8 mouse cellular contexts compared by ENCODE assay signal in genomic region chr6:66973180-66973579, GRCm38 (mm10).
A peak's percentile ranks its signal among the peaks of the same experiment; 100 is the strongest.
DNase-seq lines count a peak whose midpoint lies in the region; ATAC-seq and TF ChIP-seq lines count a peak whose summit lies in the region.

No protein-coding gene starts in this region.

- H3K79me2 ChIP-seq in CH12.LX (replicated peaks; ENCODE audit: control insufficient read depth, extremely low read depth, insufficient read depth, poor library complexity, severe bottlenecking), result no peaks in the 10 kb centered on the region

- WGBS in kidney, postnatal 0 days, result 11% methylated on average over 3 of the region's 3 CpGs
- 16% methylated on average over 3 of the region's 3 CpGs for WGBS in kidney, adult 2 months
- 22% methylated on average over 3 of the region's 3 CpGs for whole genome bisulfite sequencing in forebrain, postnatal 0 days

- intact Hi-C loops in left cerebral cortex, postnatal 36 days (cut with DNase I), result no loop called here

- DNase-seq in kidney, postnatal 0 days (ENCODE audit: low spot score), result peak; percentile 63
- DNase-seq in kidney, adult 2 months, result no peak
- peak; percentile 81 for DNase-seq in CH12.LX (ENCODE audit: extremely low read depth)
- DNase-seq in forebrain, postnatal 0 days, result no peak
- DNase-seq in cerebellum, postnatal 14 days, result no peak
- DNase-seq in c-Kit-positive CD71-positive TER-119-positive erythroid progenitor cells, embryonic 14.5 days (ENCODE audit: low spot score), result no peak
- DNase-seq in left cerebral cortex, postnatal 36 days (ENCODE audit: low spot score in 2 of 2), result no peak

- H3K9me3 ChIP-seq in kidney, postnatal 0 days (replicated peaks; ENCODE audit: low read length), result no peaks in the 10 kb centered on the region
- no peaks in the 10 kb centered on the region for H3K9me3 ChIP-seq in CH12.LX (replicated peaks; ENCODE audit: low read length)
- H3K9me3 ChIP-seq in forebrain, postnatal 0 days (ENCODE audit: low read length), result no peaks in the 10 kb centered on the region

- no peak for TF ChIP-seq POLR2A in kidney, adult 2 months (IDR thresholded peaks at IDR 0.05; ENCODE audit: low read depth, low read length)
- no peak for TF ChIP-seq POLR2A in CH12.LX (IDR thresholded peaks at IDR 0.05; ENCODE audit: low read depth, low read length)

- peak; percentile 35 for TF ChIP-seq RAD21 in CH12.LX (IDR thresholded peaks at IDR 0.05; ENCODE audit: low read depth, low read length)

- no peak overlapping the region for H3K27ac ChIP-seq in kidney, postnatal 0 days
- H3K27ac ChIP-seq in kidney, adult 2 months (ENCODE audit: insufficient read depth, low read depth, low read length), result no peak overlapping the region
- H3K27ac ChIP-seq in CH12.LX (ENCODE audit: insufficient read depth, low read depth), result no peak overlapping the region
- H3K27ac ChIP-seq in forebrain, postnatal 0 days (ENCODE audit: low read depth, low read length), result no peak overlapping the region

- no peak overlapping the region for H3K4me2 ChIP-seq in kidney, postnatal 0 days (ENCODE audit: low read length)
- H3K4me2 ChIP-seq in CH12.LX (ENCODE audit: insufficient read depth, low read depth, poor library complexity, severe bottlenecking), result peak overlapping the region; percentile 50; the same call in 1 of the 2 replicates
- no peak overlapping the region for H3K4me2 ChIP-seq in forebrain, postnatal 0 days (ENCODE audit: low read depth)

- H3K27me3 ChIP-seq in kidney, postnatal 0 days (ENCODE audit: insufficient read depth, low read length), result no peaks in the 10 kb centered on the region
- H3K27me3 ChIP-seq in kidney, adult 2 months (replicated peaks; ENCODE audit: control insufficient read depth, insufficient read depth, low read length), result no peaks in the 10 kb centered on the region
- no peaks in the 10 kb centered on the region for H3K27me3 ChIP-seq in CH12.LX (replicated peaks)
- H3K27me3 ChIP-seq in forebrain, postnatal 0 days (ENCODE audit: insufficient read depth, low read length), result no peaks in the 10 kb centered on the region

- in situ Hi-C loops in CH12.LX (cut with MboI; ENCODE audit: low pct_ligation_motif_present, low pct_unique_long_range_greater_than_20kb, low sequenced_read_pairs), result loop anchor here (25.0 kb wide), 1 partner anchor 339 kb away; no protein-coding TSS in a partner anchor

- TF ChIP-seq CTCF in kidney, postnatal 0 days (IDR thresholded peaks at IDR 0.05; ENCODE audit: low read depth), result no peak; the same call in 1 of the 2 replicates
- TF ChIP-seq CTCF in kidney, adult 2 months (conservative IDR thresholded peaks at IDR 0.05; ENCODE audit: insufficient read depth, insufficient read length, low read depth, low read length), result no peak
- peak in 1 of 2 experiments; percentile 43; a peak in 2 of 4 replicates for TF ChIP-seq CTCF in CH12.LX (conservative IDR thresholded peaks at IDR 0.05 in 1 of 2, IDR thresholded peaks at IDR 0.05 in 1 of 2; ENCODE audit: low read depth in 2 of 2, low read length in 2 of 2)
- TF ChIP-seq CTCF in forebrain, postnatal 0 days (IDR thresholded peaks at IDR 0.05; ENCODE audit: low read depth), result no peak

- ATAC-seq in kidney, postnatal 0 days (replicated peaks; ENCODE audit: low FRiP score, low read depth), result 0 out of 2 replicates have a peak, but pooled peaks have one; percentile 61
- ATAC-seq in forebrain, postnatal 0 days, result peak; percentile 77
- peak; percentile 85 for ATAC-seq in monocyte, adult 5-6 weeks (replicated peaks; ENCODE audit: insufficient number of reproducible peaks, low FRiP score, low TSS enrichment, poor library complexity, severe bottlenecking)

- H3K9ac ChIP-seq in kidney, postnatal 0 days (ENCODE audit: low read depth, low read length), result no peak overlapping the region
- H3K9ac ChIP-seq in CH12.LX (ENCODE audit: insufficient read depth, low read depth), result peak overlapping the region; percentile 22
- H3K9ac ChIP-seq in forebrain, postnatal 0 days, result no peak overlapping the region

- no peak for TF ChIP-seq EP300 in CH12.LX (IDR thresholded peaks at IDR 0.05; ENCODE audit: low read length)

- H3K4me3 ChIP-seq in kidney, postnatal 0 days (replicated peaks; ENCODE audit: low read depth, low read length), result no peak overlapping the region
- no peak overlapping the region for H3K4me3 ChIP-seq in kidney, adult 2 months (ENCODE audit: insufficient read depth, low read depth, low read length)
- H3K4me3 ChIP-seq in CH12.LX (replicated peaks in 1 of 3; ENCODE audit: low read depth in 2 of 3, low read length in 2 of 3, poor library complexity in 1 of 3), result no peak overlapping the region
- H3K4me3 ChIP-seq in forebrain, postnatal 0 days (ENCODE audit: low read depth, low read length), result no peak overlapping the region

- H3K36me3 ChIP-seq in kidney, postnatal 0 days (ENCODE audit: insufficient read depth, low read length), result no peaks in the 10 kb centered on the region
- H3K36me3 ChIP-seq in kidney, adult 2 months (ENCODE audit: control insufficient read depth, insufficient read depth, low read length), result no peaks in the 10 kb centered on the region
- peaks cover 0 to 2% of the 10 kb centered on the region in 2 experiments for H3K36me3 ChIP-seq in CH12.LX (replicated peaks in 1 of 2; ENCODE audit: control insufficient read depth in 1 of 2, insufficient read depth in 1 of 2, low read length in 1 of 2)
- no peaks in the 10 kb centered on the region for H3K36me3 ChIP-seq in forebrain, postnatal 0 days (ENCODE audit: insufficient read depth)

- dilution Hi-C loops in CH12.LX (cut with MboI; ENCODE audit: extremely low pct_ligation_motif_present, extremely low pct_unique_long_range_greater_than_20kb, low sequenced_read_pairs), result no loop called here

- peaks cover 12% of the 10 kb centered on the region; the same call in 1 of the 2 replicates for H3K4me1 ChIP-seq in kidney, postnatal 0 days (replicated peaks; ENCODE audit: insufficient read depth, low read length)
- H3K4me1 ChIP-seq in kidney, adult 2 months (ENCODE audit: control insufficient read depth, insufficient read depth, low read length), result peaks cover 29% of the 10 kb centered on the region
- peaks cover 5 to 36% of the 10 kb centered on the region in 2 experiments for H3K4me1 ChIP-seq in CH12.LX (ENCODE audit: control insufficient read depth in 1 of 2, insufficient read depth in 2 of 2)
- no peaks in the 10 kb centered on the region for H3K4me1 ChIP-seq in forebrain, postnatal 0 days (ENCODE audit: insufficient read depth)

TF ChIP-seq in CH12.LX, 34 proteins besides CTCF, POLR2A, EP300 and RAD21:
- no peak for TF ChIP-seq ZNF384 (IDR thresholded peaks at IDR 0.05; ENCODE audit: low read depth, low read length)
- TF ChIP-seq POLR2AphosphoS2 (IDR thresholded peaks at IDR 0.05; ENCODE audit: low read depth, low read length), result no peak
- no peak for TF ChIP-seq JUN (IDR thresholded peaks at IDR 0.05; ENCODE audit: insufficient read depth, low read depth, low read length)
- no peak for TF ChIP-seq CHD1 (IDR thresholded peaks at IDR 0.05; ENCODE audit: low read depth, low read length)
- no peak for TF ChIP-seq NRF1 (IDR thresholded peaks at IDR 0.05; ENCODE audit: low read depth, low read length)
- peak; percentile 48 for TF ChIP-seq SMC3 (IDR thresholded peaks at IDR 0.05; ENCODE audit: low read depth, low read length)
- TF ChIP-seq SIN3A (IDR thresholded peaks at IDR 0.05; ENCODE audit: low read length), result no peak
- TF ChIP-seq ZKSCAN1 (IDR thresholded peaks at IDR 0.05; ENCODE audit: borderline replicate concordance, low read depth, low read length), result no peak
- peak; percentile 70; the same call in 1 of the 2 replicates for TF ChIP-seq CHD2 (IDR thresholded peaks at IDR 0.05; ENCODE audit: low read length)
- no peak for TF ChIP-seq ETS1 (conservative IDR thresholded peaks at IDR 0.05; ENCODE audit: low read depth, low read length)
- TF ChIP-seq TBP (conservative IDR thresholded peaks at IDR 0.05; ENCODE audit: low read depth, low read length), result no peak
- no peak for TF ChIP-seq HCFC1 (IDR thresholded peaks at IDR 0.05; ENCODE audit: low read depth, low read length)
- TF ChIP-seq E2F4 (IDR thresholded peaks at IDR 0.05; ENCODE audit: insufficient replicate concordance, low read depth, low read length), result no peak
- TF ChIP-seq USF1 (IDR thresholded peaks at IDR 0.05; ENCODE audit: low read depth, low read length), result no peak
- TF ChIP-seq ZMIZ1 (IDR thresholded peaks at IDR 0.05; ENCODE audit: low read depth, low read length), result no peak
- no peak for TF ChIP-seq UBTF (IDR thresholded peaks at IDR 0.05; ENCODE audit: low read depth, low read length)
- TF ChIP-seq GABPA (IDR thresholded peaks at IDR 0.05; ENCODE audit: insufficient replicate concordance, low read depth, low read length), result no peak
- no peak for TF ChIP-seq MYC (IDR thresholded peaks at IDR 0.05; ENCODE audit: low read depth, low read length)
- no peak for TF ChIP-seq PAX5 (IDR thresholded peaks at IDR 0.05; ENCODE audit: low read length)
- no peak for TF ChIP-seq TCF12 (IDR thresholded peaks at IDR 0.05; ENCODE audit: low read depth, low read length)
- TF ChIP-seq MEF2A (IDR thresholded peaks at IDR 0.05; ENCODE audit: borderline replicate concordance, low read depth, low read length), result peak; percentile 43; the same call in 1 of the 2 replicates
- TF ChIP-seq KAT2A (IDR thresholded peaks at IDR 0.05; ENCODE audit: insufficient replicate concordance, low read length), result no peak
- TF ChIP-seq MAX (IDR thresholded peaks at IDR 0.05; ENCODE audit: low read length), result no peak
- TF ChIP-seq ELF1 (IDR thresholded peaks at IDR 0.05; ENCODE audit: low read depth, low read length), result peak; percentile 53
- no peak for TF ChIP-seq NELFE (IDR thresholded peaks at IDR 0.05; ENCODE audit: low read depth, low read length)
- peak; percentile 29; the same call in 1 of the 2 replicates for TF ChIP-seq IRF4 (IDR thresholded peaks at IDR 0.05; ENCODE audit: low read depth, low read length)
- TF ChIP-seq MAZ (IDR thresholded peaks at IDR 0.05; ENCODE audit: low read depth, low read length), result no peak
- TF ChIP-seq USF2 (conservative IDR thresholded peaks at IDR 0.05; ENCODE audit: low read depth, low read length), result no peak
- TF ChIP-seq MXI1 (IDR thresholded peaks at IDR 0.05; ENCODE audit: low read depth, low read length), result no peak
- TF ChIP-seq MAFK (IDR thresholded peaks at IDR 0.05; ENCODE audit: insufficient replicate concordance, low read length), result peak; percentile 99
- TF ChIP-seq RCOR1 (conservative IDR thresholded peaks at IDR 0.05; ENCODE audit: low read depth, low read length), result no peak
- no peak for TF ChIP-seq ZC3H11A (IDR thresholded peaks at IDR 0.05; ENCODE audit: low read depth, low read length)
- no peak for TF ChIP-seq JUND (conservative IDR thresholded peaks at IDR 0.05; ENCODE audit: low read depth, low read length)
- no peak for TF ChIP-seq BHLHE40 (IDR thresholded peaks at IDR 0.05; ENCODE audit: low read depth, low read length)

Comparison
In these comparisons a context has a peak if more than half of its experiments do, and no peak if none do; other contexts are left out.
1. DNase-seq: peak in kidney, postnatal 0 days (single experiment) and CH12.LX (single experiment); none in kidney, adult 2 months (single experiment), forebrain, postnatal 0 days (single experiment), cerebellum, postnatal 14 days (0 of 2), c-Kit-positive CD71-positive TER-119-positive erythroid progenitor cells, embryonic 14.5 days (single experiment) and left cerebral cortex, postnatal 36 days (0 of 2).
2. Peak in every context shown above with its lines, with median percentiles within 50 percentile points of each other: ATAC-seq.